Mouse (Mus musculus) stomach, embryonic 15.5 days (tissue): ENCODE data around the gene Thrap3. TPM values are rescaled to one million over a fixed set of nuclear protein-coding genes. Genes with fewer than 3 reads are reported as not detected.

Source experiments
- ATAC-seq: fragments of 200-750 bp; cut with Nextera tagmentation; 2 replicates; pipeline ENCODE4 v1.8.0; 2017; ENCODE audit warnings: low read depth, moderate number of reproducible peaks, moderate TSS enrichment; ENCODE audit not compliant: insufficient read depth, low FRiP score
- H3K27ac ChIP-seq: fragments of 300-500 bp; sonication (generic); 2 replicates; pipeline ENCODE4 v1.5.1; 2015; ENCODE audit warnings: mild to moderate bottlenecking, inconsistent platforms
- H3K27me3 ChIP-seq: fragments of 300-500 bp; sonication (generic); replicated peaks from 2 replicates; pipeline ENCODE4 v1.6.1; 2015; ENCODE audit warnings: inconsistent platforms
- H3K36me3 ChIP-seq: fragments of 300-500 bp; sonication (generic); 2 replicates; pipeline ENCODE4 v1.6.1; 2015; ENCODE audit warnings: inconsistent platforms
- H3K4me1 ChIP-seq: fragments of 300-500 bp; sonication (generic); 2 replicates; pipeline ENCODE4 v1.6.1; 2015; ENCODE audit warnings: inconsistent platforms
- H3K4me2 ChIP-seq: fragments of 300-500 bp; sonication (generic); 2 replicates; pipeline ENCODE4 v1.6.1; 2015; ENCODE audit warnings: mild to moderate bottlenecking, inconsistent platforms
- H3K4me3 ChIP-seq: fragments of 300-500 bp; sonication (generic); replicated peaks from 2 replicates; pipeline ENCODE4 v1.5.1; 2015; ENCODE audit warnings: inconsistent platforms
- H3K9ac ChIP-seq: fragments of 300-500 bp; sonication (generic); 2 replicates; pipeline ENCODE4 v1.6.1; 2015; ENCODE audit warnings: inconsistent platforms
- H3K9me3 ChIP-seq: fragments of 300-500 bp; sonication (generic); 2 replicates; pipeline ENCODE4 v1.6.1; 2016; ENCODE audit warnings: inconsistent platforms
- WGBS: fragments of 180-500 bp; shearing (Covaris S2); methylation state at CpG from one replicate; pipeline ENCODE4 v1.1.7; 2015; 5-methylcytosine and 5-hydroxymethylcytosine counted together
- polyA plus RNA-seq: library from polyadenylated mRNA; unstranded; fragments of >200 nt; fragmentation: Nextera tagmentation; extraction: Ambion mirVana; gene quantifications from 2 replicates; pipeline ENCODE4 v1.2.1, GENCODE M21; 2015

Gene Thrap3
- polyA plus RNA-seq, 1 experiment from 2014 or later, result 182 TPM

- H3K27me3 ChIP-seq, result no peaks in the 10 kb centered on the region
- H3K4me1 ChIP-seq, result peaks cover 6% of the 10 kb centered on the region
- no peaks in the 10 kb centered on the region for H3K36me3 ChIP-seq
- H3K9me3 ChIP-seq, result no peaks in the 10 kb centered on the region
- no peak overlapping the region for H3K4me3 ChIP-seq
- WGBS, result 62% methylated on average over 1 of the region's 1 CpGs
- no peak for ATAC-seq
- no peak overlapping the region for H3K4me2 ChIP-seq
- no peak overlapping the region for H3K9ac ChIP-seq
- H3K27ac ChIP-seq, result no peak overlapping the region
Measured at GRCm38 (mm10) chr4:126205386-126205785, 2.8 kb upstream of the Thrap3 start.

GRCm38 (mm10) chr4:126204661-126205230, 2.2 kb upstream of the Thrap3 start:
- 57% methylated on average over 12 of the region's 12 CpGs for whole genome bisulfite sequencing
- no peak for ATAC-seq
- no peak overlapping the region for H3K4me2 ChIP-seq
- no peak overlapping the region for H3K9ac ChIP-seq
- peaks cover 12% of the 10 kb centered on the region for H3K4me1 ChIP-seq
- H3K27me3 ChIP-seq, result no peaks in the 10 kb centered on the region
- no peaks in the 10 kb centered on the region for H3K9me3 ChIP-seq
- no peak overlapping the region for H3K4me3 ChIP-seq
- H3K36me3 ChIP-seq, result no peaks in the 10 kb centered on the region
- no peak overlapping the region for H3K27ac ChIP-seq

DNA sequence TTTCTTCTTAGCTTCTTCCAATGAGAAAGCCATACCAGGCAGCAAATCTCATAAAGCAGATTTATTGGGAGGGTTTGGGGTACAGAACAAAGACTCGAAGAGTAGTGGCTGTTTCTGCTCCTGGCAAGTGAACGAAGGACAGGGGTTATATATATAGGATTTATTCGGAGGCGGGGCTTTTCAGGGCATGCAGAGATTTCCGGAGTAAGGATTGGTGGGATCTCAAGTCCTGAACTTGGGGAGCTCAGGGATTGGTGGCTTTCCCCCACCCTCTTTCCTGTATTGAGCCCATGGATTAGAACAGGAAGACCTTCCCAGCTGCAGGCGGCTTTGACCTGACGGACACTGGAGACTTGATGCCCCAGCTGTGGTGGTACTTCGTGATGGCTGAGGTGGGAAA, 1.5 kb upstream of the Thrap3 start:
- Histone ChIP-seq H3K4me1 (peaks cover 16% of the 10 kb centered on the region), H3K27ac (peak overlapping the region; percentile 90; the same call in 1 of the 2 replicates)

DNA sequence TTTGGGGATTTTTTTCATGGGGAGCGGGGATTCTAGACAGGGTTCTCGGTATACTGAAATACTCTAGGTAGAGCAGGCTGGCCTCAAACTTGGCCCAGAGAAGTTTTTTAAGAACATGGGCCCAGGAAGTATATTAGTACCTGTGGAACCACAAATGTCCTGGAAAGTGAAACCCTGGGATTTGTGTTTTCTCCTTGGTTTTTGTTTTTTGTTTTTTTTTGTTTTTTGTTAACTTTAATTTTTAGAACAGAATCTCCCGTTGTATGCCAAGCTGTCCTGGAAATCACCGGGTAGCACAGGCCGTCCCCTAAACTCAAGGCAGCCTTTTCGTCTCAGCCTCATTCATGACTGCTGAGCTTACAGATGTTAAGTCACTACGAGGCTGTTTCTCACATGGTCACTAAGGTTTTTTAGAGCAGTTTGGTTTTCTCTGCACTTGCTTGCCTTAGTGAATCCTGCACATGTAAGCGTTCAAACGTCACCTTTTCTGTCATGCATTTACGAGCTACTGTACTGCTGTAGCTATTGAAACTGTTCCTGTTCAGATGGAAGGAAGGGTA, 856 bp upstream of the Thrap3 start:
- H3K4me1 ChIP-seq, result peaks cover 18% of the 10 kb centered on the region
- no peaks in the 10 kb centered on the region for H3K27me3 ChIP-seq
- 0 out of 2 replicates have a peak, but pooled peaks cover 3% of the 10 kb centered on the region for H3K36me3 ChIP-seq
- 66% methylated on average over 10 of the region's 10 CpGs for WGBS
- no peak for ATAC-seq
- H3K4me2 ChIP-seq, result peak overlapping the region; percentile 55
- H3K4me3 ChIP-seq, result peak overlapping the region; percentile 67
- no peaks in the 10 kb centered on the region for H3K9me3 ChIP-seq
- peak overlapping the region; percentile 37; the same call in 1 of the 2 replicates for H3K9ac ChIP-seq
- H3K27ac ChIP-seq, result peak overlapping the region; percentile 90

More for the DNA sequence above, 1.5 kb upstream of the Thrap3 start:
- H3K9me3 ChIP-seq, result no peaks in the 10 kb centered on the region
- ATAC-seq, result no peak
- WGBS, result 78% methylated on average over 8 of the region's 8 CpGs
- H3K4me2 ChIP-seq, result no peak overlapping the region
- no peaks in the 10 kb centered on the region for H3K27me3 ChIP-seq
- H3K9ac ChIP-seq, result no peak overlapping the region
- no peaks in the 10 kb centered on the region for H3K36me3 ChIP-seq
- H3K4me3 ChIP-seq, result no peak overlapping the region

DNA sequence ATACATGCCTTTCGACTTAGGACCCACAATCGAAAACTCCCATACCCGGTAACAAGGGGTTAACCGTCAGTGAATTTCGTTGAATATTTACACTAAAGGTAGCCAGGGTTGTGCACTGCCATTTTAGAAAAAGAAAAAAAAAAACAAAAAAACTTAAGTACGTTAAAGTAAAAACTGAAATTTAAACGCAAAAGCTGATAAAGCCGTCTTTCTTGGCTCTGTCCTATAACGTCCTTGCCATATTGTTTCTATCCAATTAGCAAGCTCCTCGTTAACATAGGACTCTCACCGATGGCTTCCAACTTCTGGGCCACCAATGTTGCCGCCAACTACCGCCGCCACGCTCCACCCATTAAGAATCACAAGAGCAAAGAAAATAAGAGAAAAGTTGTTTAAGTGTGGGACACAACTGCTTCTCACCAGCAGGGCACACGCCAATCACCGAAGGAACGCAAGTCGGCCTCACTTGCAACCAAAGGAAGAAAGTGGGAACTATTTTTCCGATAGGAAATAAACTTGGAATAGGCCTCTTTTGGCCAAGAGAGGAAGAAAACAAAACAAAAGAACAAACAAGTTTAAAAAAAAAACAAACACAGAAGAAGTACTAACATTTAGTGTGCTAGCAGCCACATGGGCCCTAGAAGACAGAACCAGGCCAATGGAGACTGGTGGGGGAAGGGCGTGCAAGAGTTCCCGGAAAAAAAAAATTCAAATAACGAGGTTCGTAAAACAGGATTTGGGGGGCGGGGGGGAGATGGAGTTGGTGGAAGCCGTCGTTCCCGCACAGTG, 852 bp downstream of the Thrap3 start:
- H3K4me3 ChIP-seq, result peak overlapping the region; percentile 67
- H3K9me3 ChIP-seq, result no peaks in the 10 kb centered on the region
- H3K27me3 ChIP-seq, result no peaks in the 10 kb centered on the region
- peaks cover 18% of the 10 kb centered on the region for H3K4me1 ChIP-seq
- under 1% methylated on average over 28 of the region's 28 CpGs for WGBS
- H3K9ac ChIP-seq, result peak overlapping the region; percentile 65
- ATAC-seq, result no peak
- H3K27ac ChIP-seq, result peak overlapping the region; percentile 99
- peaks cover 3% of the 10 kb centered on the region; the same call in 1 of the 2 replicates for H3K36me3 ChIP-seq
- peak overlapping the region; percentile 62 for H3K4me2 ChIP-seq

DNA sequence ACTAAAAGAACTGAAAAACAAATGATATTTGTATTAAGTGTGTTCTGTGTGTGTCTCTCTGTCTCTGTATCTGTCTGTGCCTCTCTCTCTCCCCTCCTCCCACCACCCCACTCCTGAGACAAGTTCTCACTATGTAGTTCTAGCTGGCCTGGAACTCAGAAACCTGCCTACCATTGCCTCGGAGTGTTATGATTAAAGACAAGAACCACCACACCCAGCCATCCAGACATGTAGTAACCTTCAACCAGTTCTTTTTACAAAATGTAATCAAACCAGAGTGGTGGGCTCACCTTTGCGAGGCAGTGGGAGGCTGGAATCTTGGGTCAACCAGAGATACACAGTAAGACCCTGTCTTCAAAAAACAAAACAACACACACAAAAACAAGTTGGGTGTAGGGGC, 1.9 kb downstream of the Thrap3 start:
- whole genome bisulfite sequencing, result 22% methylated on average over 2 of the region's 2 CpGs
- Histone ChIP-seq H3K4me3 (peak overlapping the region; percentile 67), H3K27ac (0 out of 2 replicates have a peak overlapping the region, but pooled peaks have one; percentile 4), H3K9me3 (no peaks in the 10 kb centered on the region), H3K36me3 (peaks cover 3% of the 10 kb centered on the region; the same call in 1 of the 2 replicates), H3K9ac (peak overlapping the region; percentile 25; the same call in 1 of the 2 replicates), H3K4me2 (peak overlapping the region; percentile 62), H3K27me3 (no peaks in the 10 kb centered on the region), H3K4me1 (peaks cover 18% of the 10 kb centered on the region)
- ATAC-seq, result no peak

GRCm38 (mm10) chr4:126200036-126200435, 2.5 kb downstream of the Thrap3 start:
- Histone ChIP-seq H3K27ac (no peak overlapping the region), H3K36me3 (peaks cover 3% of the 10 kb centered on the region; the same call in 1 of the 2 replicates), H3K4me2 (peak overlapping the region; percentile 62), H3K4me3 (peak overlapping the region; percentile 67), H3K27me3 (no peaks in the 10 kb centered on the region), H3K9ac (no peak overlapping the region), H3K9me3 (no peaks in the 10 kb centered on the region), H3K4me1 (peaks cover 18% of the 10 kb centered on the region)
- WGBS, result 21% methylated on average over 1 of the region's 1 CpGs
- no peak for ATAC-seq

DNA sequence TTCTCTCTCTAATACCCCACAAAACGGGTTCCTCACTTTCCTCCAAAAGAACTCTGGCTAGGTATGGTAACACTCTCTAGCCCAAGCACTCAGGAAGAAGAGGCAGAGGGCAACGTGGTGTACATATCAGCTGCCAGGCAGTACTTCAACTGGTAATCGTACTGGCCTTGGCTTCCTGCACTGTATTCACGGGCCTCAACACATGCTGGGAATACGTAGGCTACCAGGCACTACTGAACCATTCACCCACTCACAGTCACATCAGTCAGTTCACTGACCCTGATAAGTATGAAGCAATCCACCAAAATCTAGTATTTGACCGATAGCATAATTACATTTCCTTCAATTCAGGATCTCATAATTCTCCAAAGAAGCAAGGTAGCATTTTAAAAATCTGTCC, 3.0 kb downstream of the Thrap3 start:
- no peaks in the 10 kb centered on the region for H3K27me3 ChIP-seq
- 66% methylated on average over 6 of the region's 6 CpGs for WGBS
- H3K4me1 ChIP-seq, result peaks cover 18% of the 10 kb centered on the region
- no peak for ATAC-seq
- H3K4me2 ChIP-seq, result 0 out of 2 replicates have a peak overlapping the region, but pooled peaks have one; percentile 11
- H3K9ac ChIP-seq, result no peak overlapping the region
- H3K4me3 ChIP-seq, result 0 out of 2 replicates have a peak overlapping the region, but pooled peaks have one; percentile 67
- no peaks in the 10 kb centered on the region for H3K9me3 ChIP-seq
- no peak overlapping the region for H3K27ac ChIP-seq
- H3K36me3 ChIP-seq, result peaks cover 4% of the 10 kb centered on the region; the same call in 1 of the 2 replicates

DNA sequence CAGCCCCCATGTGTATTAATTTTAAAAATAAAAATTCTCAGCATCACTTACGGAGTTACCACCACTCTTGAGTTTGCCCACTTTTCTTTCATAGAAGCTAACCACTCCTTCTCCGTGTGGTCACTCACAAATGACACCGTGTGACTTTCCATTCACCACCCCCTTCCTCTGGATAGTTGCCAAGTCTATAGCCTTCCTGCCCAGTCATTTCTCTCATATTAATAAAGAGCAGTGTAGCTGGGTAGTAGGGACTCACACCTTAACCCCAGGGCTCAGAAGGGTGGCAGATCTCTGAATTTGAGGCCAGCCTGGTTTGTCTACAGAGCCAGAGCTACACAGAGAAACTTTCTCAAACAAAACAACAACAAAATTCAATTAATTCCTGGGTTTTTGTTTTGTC, 5.1 kb downstream of the Thrap3 start:
- ATAC-seq, result no peak
- no peak overlapping the region for H3K9ac ChIP-seq
- H3K27me3 ChIP-seq, result no peaks in the 10 kb centered on the region
- H3K36me3 ChIP-seq, result peaks cover 15% of the 10 kb centered on the region; the same call in 1 of the 2 replicates
- no peak overlapping the region for H3K4me3 ChIP-seq
- peaks cover 18% of the 10 kb centered on the region for H3K4me1 ChIP-seq
- H3K4me2 ChIP-seq, result no peak overlapping the region
- no peaks in the 10 kb centered on the region for H3K9me3 ChIP-seq
- H3K27ac ChIP-seq, result no peak overlapping the region
- WGBS, result 56% methylated on average over 3 of the region's 3 CpGs

GRCm38 (mm10) chr4:126194916-126195315, 7.6 kb downstream of the Thrap3 start:
- Histone ChIP-seq H3K27ac (no peak overlapping the region), H3K4me1 (peaks cover 8% of the 10 kb centered on the region), H3K9me3 (no peaks in the 10 kb centered on the region), H3K27me3 (no peaks in the 10 kb centered on the region), H3K4me3 (no peak overlapping the region), H3K36me3 (peaks cover 23% of the 10 kb centered on the region; the same call in 1 of the 2 replicates), H3K4me2 (no peak overlapping the region), H3K9ac (no peak overlapping the region)
- WGBS, result 98% methylated on average over 4 of the region's 4 CpGs
- ATAC-seq, result no peak

GRCm38 (mm10) chr4:126194216-126194615, 8.3 kb downstream of the Thrap3 start:
- no peak for ATAC-seq
- Histone ChIP-seq H3K4me3 (no peak overlapping the region), H3K4me1 (peaks cover 2% of the 10 kb centered on the region; the same call in 1 of the 2 replicates), H3K4me2 (no peak overlapping the region), H3K9me3 (no peaks in the 10 kb centered on the region), H3K27me3 (no peaks in the 10 kb centered on the region), H3K27ac (no peak overlapping the region), H3K9ac (no peak overlapping the region), H3K36me3 (peaks cover 24% of the 10 kb centered on the region; the same call in 1 of the 2 replicates)

DNA sequence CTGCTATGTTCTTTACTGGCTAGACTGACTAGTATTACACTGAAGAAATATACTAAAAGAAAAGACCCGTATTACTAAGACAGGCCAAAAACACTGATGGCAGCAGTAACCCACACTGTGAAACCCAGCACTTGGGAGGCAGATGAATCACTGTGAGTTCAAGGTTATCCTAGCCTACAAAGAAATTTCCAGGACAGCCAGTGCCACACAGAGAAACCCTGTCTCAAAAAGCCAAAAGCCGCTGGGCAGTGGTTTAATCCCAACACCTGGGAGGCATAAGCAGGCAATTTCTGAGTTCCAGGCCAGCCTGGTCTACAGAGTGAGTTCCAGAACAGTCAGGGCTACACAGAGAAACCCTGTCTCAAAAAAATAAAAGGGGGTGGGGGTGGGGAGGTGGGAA, 11.9 kb downstream of the Thrap3 start:
- no peaks in the 10 kb centered on the region for H3K27me3 ChIP-seq
- no peak overlapping the region for H3K4me2 ChIP-seq
- peaks cover 25% of the 10 kb centered on the region; the same call in 1 of the 2 replicates for H3K36me3 ChIP-seq
- H3K4me1 ChIP-seq, result no peaks in the 10 kb centered on the region
- ATAC-seq, result no peak
- WGBS, result 88% methylated on average over 2 of the region's 2 CpGs
- no peak overlapping the region for H3K27ac ChIP-seq
- no peak overlapping the region for H3K4me3 ChIP-seq
- H3K9ac ChIP-seq, result no peak overlapping the region
- H3K9me3 ChIP-seq, result no peaks in the 10 kb centered on the region
